Mouse (Mus musculus) embryonic facial prominence, embryonic 13.5 days (tissue): Measurements from ENCODE around the gene Ramp2. TPM values are rescaled to one million over a fixed set of nuclear protein-coding genes. Genes with fewer than 3 reads are reported as not detected.
A peak's percentile ranks its signal among the peaks of the same experiment; 100 is the strongest.

Experiments
- ATAC-seq: fragments of 200-750 bp; cut with Nextera tagmentation; 2 replicates; pipeline ENCODE4 v1.8.0; 2017; ENCODE audit warnings: low read depth; ENCODE audit not compliant: insufficient number of reproducible peaks, insufficient read depth, low FRiP score, low TSS enrichment
- H3K27ac ChIP-seq: fragments of 300-500 bp; sonication (generic); 2 replicates; pipeline ENCODE4 v1.5.1; 2015; ENCODE audit warnings: moderate library complexity, mild to moderate bottlenecking, inconsistent platforms
- H3K27me3 ChIP-seq: fragments of 300-500 bp; sonication (generic); 2 replicates; pipeline ENCODE4 v1.6.1; 2015; ENCODE audit warnings: mild to moderate bottlenecking, inconsistent platforms
- H3K36me3 ChIP-seq: fragments of 300-500 bp; sonication (generic); 2 replicates; pipeline ENCODE4 v1.6.1; 2015; ENCODE audit warnings: mild to moderate bottlenecking, inconsistent platforms
- H3K4me1 ChIP-seq: fragments of 300-500 bp; sonication (generic); 2 replicates; pipeline ENCODE4 v1.6.1; 2015; ENCODE audit warnings: inconsistent platforms
- H3K4me2 ChIP-seq: fragments of 300-500 bp; sonication (generic); 2 replicates; pipeline ENCODE4 v1.6.1; 2015; ENCODE audit warnings: moderate library complexity, mild to moderate bottlenecking, inconsistent platforms
- H3K4me3 ChIP-seq: fragments of 300-500 bp; sonication (generic); 2 replicates; pipeline ENCODE4 v1.5.1; 2015; ENCODE audit warnings: mild to moderate bottlenecking, inconsistent platforms
- H3K9ac ChIP-seq: fragments of 300-500 bp; sonication (generic); 2 replicates; pipeline ENCODE4 v1.6.1; 2015; ENCODE audit warnings: mild to moderate bottlenecking, inconsistent platforms
- H3K9me3 ChIP-seq: fragments of 300-500 bp; sonication (generic); 2 replicates; pipeline ENCODE4 v1.6.1; 2016; ENCODE audit warnings: inconsistent platforms
- WGBS: fragments of 180-500 bp; shearing (Covaris S2); methylation state at CpG from one replicate; pipeline ENCODE4 v1.1.7; 2015; ENCODE audit warnings: mixed read lengths; 5-methylcytosine and 5-hydroxymethylcytosine counted together
- polyA plus RNA-seq: library from polyadenylated mRNA; unstranded; fragments of >200 nt; fragmentation: Nextera tagmentation; extraction: Ambion mirVana; gene quantifications from 2 replicates; pipeline ENCODE4 v1.2.1, GENCODE M21; 2015

Gene Ramp2
- polyA plus RNA-seq, 1 experiment from 2014 or later, result 92.3 TPM

- Histone ChIP-seq H3K27me3 (no peaks in the 10 kb centered on the region), H3K27ac (no peak overlapping the region), H3K36me3 (peaks cover 32% of the 10 kb centered on the region), H3K9me3 (no peaks in the 10 kb centered on the region), H3K4me2 (peak overlapping the region; percentile 98), H3K4me3 (peak overlapping the region; percentile 79), H3K9ac (peak overlapping the region; percentile 92), H3K4me1 (peaks cover 14% of the 10 kb centered on the region)
- WGBS, result 68% methylated on average over 7 of the region's 7 CpGs
- no peak for ATAC-seq
These were observed 55.1 kb downstream of the Ramp2 start for GRCm38 (mm10) chr11:101300881-101301280.

DNA sequence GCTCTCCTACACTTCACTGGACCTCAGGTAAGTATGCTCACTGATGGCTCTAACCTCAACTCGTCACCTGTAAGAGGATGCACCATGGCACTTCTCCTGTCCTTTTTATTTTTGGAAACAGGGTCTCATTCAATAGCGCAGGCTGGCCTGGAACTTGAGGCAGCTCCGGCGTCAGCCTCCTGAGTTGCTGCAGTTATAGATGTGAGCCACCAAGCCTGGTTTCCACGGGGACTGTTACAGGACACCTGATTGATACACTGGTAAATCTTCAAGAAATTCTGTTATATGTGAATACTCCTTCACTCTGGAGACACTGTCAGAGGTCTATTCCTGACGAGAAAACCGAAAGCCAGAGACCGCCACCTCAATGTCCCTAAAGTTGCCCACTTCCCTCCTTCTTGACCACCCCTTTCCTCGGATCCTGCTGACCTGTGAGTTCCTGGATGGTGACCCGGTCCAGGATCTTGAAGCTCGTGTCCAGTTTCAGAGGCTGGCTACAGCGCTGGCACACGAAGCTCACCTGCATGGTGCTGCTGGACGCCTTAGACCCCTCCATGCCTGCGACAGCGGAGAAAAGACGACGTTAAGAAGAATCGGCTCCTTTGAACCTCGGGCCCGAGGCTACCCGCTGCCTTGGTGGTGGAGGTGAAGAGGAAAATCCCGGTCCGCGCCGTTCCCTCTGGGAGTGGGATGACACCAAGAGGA, 55.6 kb downstream of the Ramp2 start:
- Histone ChIP-seq H3K27ac (no peak overlapping the region), H3K4me2 (peak overlapping the region; percentile 98), H3K27me3 (no peaks in the 10 kb centered on the region), H3K9ac (peak overlapping the region; percentile 92), H3K4me1 (peaks cover 14% of the 10 kb centered on the region), H3K36me3 (peaks cover 32% of the 10 kb centered on the region), H3K4me3 (peak overlapping the region; percentile 79), H3K9me3 (no peaks in the 10 kb centered on the region)
- ATAC-seq, result no peak
- WGBS, result 13% methylated on average over 26 of the region's 26 CpGs

- Histone ChIP-seq H3K4me3 (peak within 1 kb of the TSS; percentile 79), H3K9me3 (no peaks in the 10 kb centered on the region), H3K36me3 (peaks cover 26% of the 10 kb centered on the region), H3K27ac (no peak within 1 kb of the TSS), H3K4me2 (peak within 1 kb of the TSS; percentile 98), H3K27me3 (peaks cover 4% of the 10 kb centered on the region; the same call in 1 of the 2 replicates), H3K9ac (peak within 1 kb of the TSS; percentile 92), H3K4me1 (peaks cover 14% of the 10 kb centered on the region)
- peak; percentile 88 for ATAC-seq
- 7% methylated on average over 39 of the region's 39 CpGs for WGBS
These were observed 56.4 kb downstream of the Ramp2 start, which contains the start of gene Becn1 for GRCm38 (mm10) chr11:101302004-101302798. Becn1 (minus strand) TSS chr11:101302286.

- Histone ChIP-seq H3K9me3 (no peaks in the 10 kb centered on the region), H3K4me3 (no peak overlapping the region), H3K4me2 (no peak overlapping the region), H3K4me1 (no peaks in the 10 kb centered on the region), H3K9ac (no peak overlapping the region), H3K27me3 (peaks cover 5% of the 10 kb centered on the region; the same call in 1 of the 2 replicates), H3K27ac (no peak overlapping the region), H3K36me3 (no peaks in the 10 kb centered on the region)
- no peak for ATAC-seq
- WGBS, result 40% methylated on average over 5 of the region's 5 CpGs
These were observed 61.9 kb downstream of the Ramp2 start for GRCm38 (mm10) chr11:101307744-101308143.

Other genes starting within 250 kb of the Ramp2 start
- 33.2 and 38.8 TPM in 2 replicates for gene Atp6v0a1, start 236.6 kb upstream of the Ramp2 start, polyA plus RNA-seq
- 8.7 and 9.0 TPM in 2 replicates for gene Naglu, start 176.0 kb upstream of the Ramp2 start, polyA plus RNA-seq
- gene Hsd17b1, start 167.6 kb upstream of the Ramp2 start, polyA plus RNA-seq, result 0.15 TPM in 1 of 2 replicates, not detected in the other
- gene Coasy, start 163.5 kb upstream of the Ramp2 start, polyA plus RNA-seq, result 40.8 and 43.8 TPM in 2 replicates
- 46.8 and 50.9 TPM in 2 replicates for gene Mlx, start 158.8 kb upstream of the Ramp2 start, polyA plus RNA-seq
- 43.5 and 46.1 TPM in 2 replicates for gene Psmc3ip, start 150.6 kb upstream of the Ramp2 start, polyA plus RNA-seq
- gene Retreg3, start 126.1 kb upstream of the Ramp2 start, polyA plus RNA-seq, result 19.2 and 21.4 TPM in 2 replicates
- 69.7 and 77.2 TPM in 2 replicates for gene Tubg1, start 126.1 kb upstream of the Ramp2 start, polyA plus RNA-seq
- 12.6 and 12.9 TPM in 2 replicates for gene Tubg2, start 90.1 kb upstream of the Ramp2 start, polyA plus RNA-seq
- gene Cntnap1, start 75.5 kb upstream of the Ramp2 start, polyA plus RNA-seq, result 0.50 and 1.2 TPM in 2 replicates
- 9.7 and 10.2 TPM in 2 replicates for gene Plekhh3, start 74.7 kb upstream of the Ramp2 start, polyA plus RNA-seq
- gene Ccr10, start 70.6 kb upstream of the Ramp2 start, polyA plus RNA-seq, result 0.15 and 0.27 TPM in 2 replicates
- gene Ezh1, start 19.6 kb upstream of the Ramp2 start, polyA plus RNA-seq, result 16.9 and 19.8 TPM in 2 replicates
- 106 and 118 TPM in 2 replicates for gene Vps25, start 7.7 kb downstream of the Ramp2 start, polyA plus RNA-seq
- 9.8 and 10.9 TPM in 2 replicates for gene Wnk4, start 14.5 kb downstream of the Ramp2 start, polyA plus RNA-seq
- 1.7 and 2.3 TPM in 2 replicates for gene Cntd1, start 33.0 kb downstream of the Ramp2 start, polyA plus RNA-seq
- 193 and 196 TPM in 2 replicates for gene Coa3, start 33.1 kb downstream of the Ramp2 start, polyA plus RNA-seq
- 129 and 130 TPM in 2 replicates for gene Becn1, start 56.3 kb downstream of the Ramp2 start, polyA plus RNA-seq
- 138 and 148 TPM in 2 replicates for gene Psme3, start 70.2 kb downstream of the Ramp2 start, polyA plus RNA-seq
- 1.3 and 1.7 TPM in 2 replicates for gene Aoc2, start 79.0 kb downstream of the Ramp2 start, polyA plus RNA-seq
- 0.10 and 0.15 TPM in 2 replicates for gene Aoc3, start 84.6 kb downstream of the Ramp2 start, polyA plus RNA-seq
- gene G6pc, start 121.5 kb downstream of the Ramp2 start, polyA plus RNA-seq, result not detected in 2 replicates
- gene Aarsd1, start 171.6 kb downstream of the Ramp2 start, polyA plus RNA-seq, result 73.9 and 88.6 TPM in 2 replicates
- gene Gm27029, start 178.8 kb downstream of the Ramp2 start, polyA plus RNA-seq, result 9.7 and 10.4 TPM in 2 replicates
- 19.5 and 21.8 TPM in 2 replicates for gene Rundc1, start 179.1 kb downstream of the Ramp2 start, polyA plus RNA-seq
- gene Ptges3l, start 179.3 kb downstream of the Ramp2 start, polyA plus RNA-seq, result 5.5 and 8.1 TPM in 2 replicates
- gene Rpl27, start 196.3 kb downstream of the Ramp2 start, polyA plus RNA-seq, result 342 and 404 TPM in 2 replicates
- 9.1 and 10.9 TPM in 2 replicates for gene Ifi35, start 202.4 kb downstream of the Ramp2 start, polyA plus RNA-seq
- 14.0 and 16.8 TPM in 2 replicates for gene Rnd2, start 219.0 kb downstream of the Ramp2 start, polyA plus RNA-seq
- gene Vat1, start 220.2 kb downstream of the Ramp2 start, polyA plus RNA-seq, result 34.2 and 37.5 TPM in 2 replicates